Mouse (Mus musculus): Measurements from ENCODE around the gene Gm867.

The Gm867 gene

GRCm38 (mm10) chr10:75897373-75897772 lies 43.1 kb downstream of the Gm867 start:
- DNase-seq (ENCODE audit: low spot score in 2 of 2) = peak; percentile 37 to 73

GRCm38 (mm10) chr10:75896208-75896607 lies 44.3 kb downstream of the Gm867 start:
- no peak for DNase-seq (ENCODE audit: low spot score in 2 of 2)

DNA sequence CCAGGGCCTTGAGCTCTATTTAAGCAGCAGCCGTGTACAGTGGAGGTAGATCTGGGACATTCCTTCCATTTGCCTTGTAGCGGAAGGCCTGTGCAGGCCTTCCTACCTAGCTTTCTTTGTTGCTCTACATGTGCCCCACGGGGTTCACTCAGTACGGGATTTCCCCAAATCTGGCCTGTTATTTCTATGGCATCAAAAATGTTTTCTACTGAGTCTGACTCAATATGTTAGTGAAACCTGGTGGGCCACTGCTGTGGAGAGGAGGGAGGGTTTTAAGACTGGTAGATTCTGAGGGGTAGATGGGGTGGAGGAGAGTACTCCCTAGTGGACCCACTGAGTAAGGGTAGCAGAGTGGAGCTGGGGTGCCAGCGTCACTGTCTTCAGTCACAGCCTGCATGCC lies 44.7 kb downstream of the Gm867 start:
- no peak for DNase-seq (ENCODE audit: low spot score in 2 of 2)

DNA sequence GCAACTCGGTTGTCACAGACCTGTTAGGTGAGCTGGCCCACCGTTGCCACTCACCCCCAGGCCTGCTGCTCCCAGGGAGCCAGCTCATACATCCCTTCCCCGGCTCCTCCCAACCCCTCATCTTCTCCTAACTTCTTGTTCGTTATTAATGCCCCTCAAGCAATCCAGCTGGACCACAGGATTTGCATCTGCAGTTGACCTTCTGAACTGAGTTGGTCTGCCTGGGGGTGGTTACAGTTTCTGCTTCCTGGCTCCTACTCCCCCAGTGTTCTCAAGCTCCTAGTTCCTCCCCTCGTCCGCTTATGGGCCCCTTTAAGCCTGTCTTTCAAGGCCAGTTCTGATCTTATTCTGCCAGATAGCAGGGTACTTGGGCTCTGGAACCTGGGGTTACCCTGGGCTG lies 45.9 kb downstream of the Gm867 start:
- DNase-seq (ENCODE audit: low spot score in 2 of 2) = no peak

DNA sequence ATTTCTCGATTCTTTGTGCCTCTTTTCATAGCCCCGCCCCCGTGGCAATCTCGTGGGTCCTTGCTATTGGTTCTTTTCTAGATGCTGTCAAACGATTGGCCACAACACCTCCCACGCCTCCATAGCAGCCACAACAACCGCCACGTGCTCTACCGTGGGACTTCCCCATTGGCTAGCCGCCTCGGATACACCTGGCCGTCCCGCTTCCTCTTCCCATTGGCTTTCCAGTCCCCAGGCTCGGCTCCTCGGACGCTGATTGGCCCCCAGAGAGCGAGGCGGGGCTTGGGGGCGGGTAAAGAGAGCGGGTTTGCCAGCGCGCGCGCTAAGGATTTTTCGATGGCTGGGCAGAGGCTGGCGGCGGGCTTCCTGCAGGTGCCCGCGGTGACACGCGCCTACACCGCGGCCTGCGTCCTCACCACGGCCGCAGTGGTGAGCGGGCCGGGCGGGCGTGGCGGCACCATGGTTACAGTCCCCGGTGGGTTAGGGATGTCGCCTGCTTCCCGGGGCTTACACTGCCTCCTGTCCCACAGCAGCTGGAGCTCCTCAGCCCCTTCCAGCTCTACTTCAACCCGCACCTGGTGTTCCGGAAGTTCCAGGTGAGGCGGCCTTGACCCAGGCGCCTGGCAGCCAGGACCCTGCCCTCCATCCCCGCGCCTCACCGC lies 47.3 kb downstream of the Gm867 start, which contains the start of gene Derl3:
Gene Derl3, plus strand, starts transcription at position 325 of the 662 bp plus-strand sequence.
- DNase-seq (ENCODE audit: low spot score in 2 of 2) = peak; percentile 82 to 94

- DNase-seq (ENCODE audit: low spot score in 2 of 2) = no peak
These were observed 50.9 kb downstream of the Gm867 start for GRCm38 (mm10) chr10:75889406-75890153.

Data from spleen, postnatal 10 days (tissue).